Mouse (Mus musculus) erythroblast, adult 5-6 weeks (primary cell): Measurements from ENCODE around the gene Erich3. TPM values are rescaled to one million over a fixed set of nuclear protein-coding genes. Genes with fewer than 3 reads are reported as not detected.
"Not testable (repeated sequence)": the region's sequence is repeated elsewhere in the genome, so short reads cannot be mapped to it uniquely, and the experiment has no call there.

ENCODE experiments used
- ATAC-seq: replicated peaks from 2 replicates; pipeline ENCODE4 v1.8.0; 2016; ENCODE audit warnings: moderate number of reproducible peaks, mild to moderate bottlenecking, moderate TSS enrichment, inconsistent platforms; ENCODE audit not compliant: poor library complexity, low FRiP score, severe bottlenecking
- total RNA-seq, 2 experiments: library from RNA; stranded (forward) in 1 of 2; stranded (reverse) in 1 of 2; fragments of 150-400 nt in 1 of 2; fragments of 200-764, 138-1000 nt in 1 of 2; gene quantifications; 2 replicates each; pipeline versions ENCODE4 v1.2.3 to v1.2.4; 2015 to 2017; ENCODE audit warnings: low replicate concordance in 2 of 2

The Erich3 gene
- total RNA-seq (2015; ENCODE audit: low replicate concordance) = not detected in 2 replicates
- total RNA-seq (2017; ENCODE audit: low replicate concordance) = not detected in 2 replicates

DNA sequence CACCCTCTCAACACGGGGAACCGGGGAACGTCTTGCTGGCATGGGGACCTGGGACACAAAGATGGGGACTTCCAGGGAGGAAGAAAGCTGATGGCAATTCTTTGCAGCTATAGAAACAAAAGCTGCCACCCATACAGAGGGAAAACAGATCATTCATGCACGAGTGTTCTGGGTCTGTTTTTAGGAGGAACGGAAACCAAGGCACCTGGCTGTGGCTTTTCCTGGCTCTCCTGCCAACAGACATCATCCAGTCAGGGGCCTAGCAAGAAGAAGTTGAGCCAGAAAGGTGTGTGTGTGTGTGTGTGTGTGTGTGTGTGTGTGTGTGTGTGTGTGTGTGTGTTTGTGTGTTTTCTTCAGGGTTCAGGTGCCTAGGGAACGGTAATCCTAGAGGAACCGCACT lies at the start of gene Erich3:
Erich3 (plus strand) TSS at position 315 of the 400 bp plus-strand sequence.
- no peak for ATAC-seq

DNA sequence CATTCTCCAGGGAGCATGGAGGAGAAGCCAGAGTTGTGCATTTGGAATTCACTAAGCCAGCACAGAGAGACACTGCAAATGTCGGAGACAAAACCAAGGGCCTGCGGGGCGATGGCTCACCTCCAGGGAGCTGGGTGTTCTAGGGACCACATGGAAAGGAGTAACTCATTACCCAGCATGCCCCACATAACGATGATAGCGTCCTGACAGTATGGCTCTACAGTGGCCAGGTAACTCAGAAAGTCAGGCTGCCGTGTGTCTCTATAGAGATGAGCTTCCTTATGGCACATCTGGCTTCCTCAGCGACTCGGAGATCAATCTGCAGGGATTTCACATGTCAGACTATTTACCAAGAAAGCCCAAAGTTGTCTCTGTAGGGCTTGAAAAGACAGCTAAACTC lies 48.9 kb upstream of the Erich3 start:
- ATAC-seq = no peak

DNA sequence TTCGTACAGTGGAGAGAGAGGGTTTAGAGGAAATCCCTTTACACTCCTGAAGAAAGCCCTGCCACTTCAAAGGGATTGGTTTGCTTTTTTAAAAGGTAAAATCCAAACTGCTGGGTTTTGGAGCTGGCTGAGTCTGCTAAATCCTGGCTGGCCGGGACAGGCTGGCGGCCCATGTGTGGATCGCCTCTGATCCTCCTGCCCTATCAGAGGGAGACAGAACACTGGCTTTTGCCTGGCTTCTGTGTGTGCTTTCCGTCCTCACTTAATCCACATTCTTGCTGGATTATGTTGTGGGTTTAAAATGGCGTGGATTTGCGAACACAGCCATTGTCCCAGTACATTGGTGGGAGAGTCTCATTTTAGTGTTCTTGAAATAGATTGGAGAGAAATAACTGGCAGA lies 48.4 kb upstream of the Erich3 start:
- ATAC-seq = no peak

DNA sequence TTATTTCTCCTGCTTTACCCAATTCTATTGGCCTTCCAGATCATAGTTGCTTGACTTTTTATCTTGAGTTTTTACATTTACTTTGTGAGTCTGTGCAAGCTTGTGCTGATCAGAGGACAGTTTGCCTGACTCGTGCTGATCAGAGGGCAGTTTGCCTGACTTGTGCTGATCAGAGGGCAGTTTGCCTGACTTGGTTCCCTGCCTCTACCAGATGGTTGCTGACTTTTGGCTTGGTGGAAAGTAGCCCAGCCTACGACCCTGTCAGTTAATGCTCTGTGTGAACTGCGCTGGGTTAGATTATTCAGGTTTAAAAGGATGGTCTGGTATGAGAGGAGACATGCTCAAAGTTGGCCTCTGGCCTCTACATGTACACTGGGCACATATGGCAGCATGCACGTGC lies 47.6 kb upstream of the Erich3 start:
- ATAC-seq = no peak

DNA sequence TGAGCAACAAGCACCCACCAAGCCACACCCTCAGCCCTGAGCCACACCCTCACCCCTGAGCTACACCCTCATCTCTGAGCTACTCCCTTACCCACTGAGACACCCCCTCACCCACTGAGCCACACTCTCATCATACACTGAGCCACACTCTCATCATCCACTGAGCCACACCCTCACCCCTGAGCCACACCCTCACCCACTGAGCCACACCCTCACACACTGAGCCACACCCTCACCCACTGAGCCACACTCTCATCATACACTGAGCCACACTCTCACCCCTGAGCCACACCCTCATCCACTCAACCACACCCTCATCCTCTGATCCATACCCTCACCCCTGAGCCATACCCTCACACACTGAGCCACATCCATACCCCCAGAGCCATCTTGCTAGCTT lies 35.4 kb upstream of the Erich3 start:
- no peak for ATAC-seq

DNA sequence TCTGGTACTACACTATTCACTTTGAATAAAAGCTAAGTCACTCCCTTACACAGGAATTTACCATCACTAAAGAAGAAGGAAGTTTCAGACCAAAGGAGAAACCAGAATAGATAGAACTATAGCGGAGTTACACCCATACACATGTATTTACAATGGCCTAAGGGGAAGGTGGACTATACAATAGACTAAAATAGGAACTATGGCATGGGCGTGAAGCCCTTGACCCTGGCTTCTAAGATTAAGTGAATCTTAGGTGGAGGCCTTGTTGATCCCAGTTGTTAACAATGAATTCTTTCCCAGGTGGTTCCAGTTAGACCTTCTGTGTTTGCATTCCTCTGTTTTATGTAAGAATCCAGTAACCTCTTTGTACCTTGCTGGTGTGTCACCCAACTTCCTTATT lies 32.4 kb upstream of the Erich3 start:
- ATAC-seq = not testable (repeated sequence)

DNA sequence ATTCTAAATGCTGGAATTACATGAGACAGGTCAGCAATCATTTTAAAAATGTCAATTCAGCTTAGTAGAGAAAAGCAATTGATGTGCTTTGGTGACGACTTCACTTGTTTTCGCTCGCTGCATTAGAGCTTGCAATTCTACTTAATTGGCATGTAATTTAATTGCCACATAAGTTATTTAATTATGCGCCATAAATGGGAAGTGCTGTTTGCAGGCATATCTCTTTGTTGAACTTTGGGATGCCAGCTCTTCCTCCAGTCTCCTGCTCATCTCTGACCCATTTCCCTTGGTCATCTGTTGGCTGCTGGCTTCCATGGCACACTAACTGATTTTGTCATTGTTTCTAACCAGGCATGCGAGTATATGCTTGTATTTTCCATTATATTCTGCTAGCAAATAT lies 30.6 kb upstream of the Erich3 start:
- no peak for ATAC-seq

DNA sequence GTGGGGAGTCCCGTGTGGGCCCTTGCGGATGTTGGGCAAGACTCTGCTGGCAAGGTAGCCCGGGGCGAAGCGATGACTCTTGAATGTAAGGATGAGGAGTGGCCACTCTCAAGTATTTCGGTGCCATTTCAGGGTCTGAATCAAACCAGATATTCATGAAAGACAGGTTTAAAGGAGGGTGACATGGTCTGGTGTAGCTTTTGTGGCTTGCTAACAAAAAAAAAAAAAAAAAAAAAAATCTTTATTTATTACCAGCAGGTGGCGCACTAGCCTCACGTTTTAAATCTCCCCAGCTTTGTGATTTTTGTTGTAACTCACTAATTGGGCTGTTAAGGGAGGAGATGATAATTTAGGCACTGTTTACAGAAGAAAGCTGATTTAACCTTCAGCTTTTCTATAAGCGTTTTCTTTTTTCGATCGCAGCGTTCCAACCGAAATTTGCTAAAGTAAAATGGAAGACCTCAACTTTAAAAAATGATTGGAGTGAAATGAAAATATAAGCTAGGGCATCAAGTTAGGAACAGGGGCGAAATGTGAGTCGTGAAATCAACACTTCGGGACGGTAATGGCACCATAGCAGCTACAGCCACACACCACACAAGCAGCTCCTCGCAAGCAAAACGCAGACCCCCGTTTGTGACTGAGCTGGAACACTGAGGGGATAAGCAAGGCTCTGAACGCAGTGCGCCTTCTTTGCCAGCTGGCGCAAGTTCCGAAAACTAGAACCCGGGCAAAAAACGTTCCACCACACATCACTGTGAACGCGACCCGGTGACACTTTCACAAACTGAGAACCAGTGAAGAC lies 16.8 kb upstream of the Erich3 start:
- ATAC-seq = no peak

DNA sequence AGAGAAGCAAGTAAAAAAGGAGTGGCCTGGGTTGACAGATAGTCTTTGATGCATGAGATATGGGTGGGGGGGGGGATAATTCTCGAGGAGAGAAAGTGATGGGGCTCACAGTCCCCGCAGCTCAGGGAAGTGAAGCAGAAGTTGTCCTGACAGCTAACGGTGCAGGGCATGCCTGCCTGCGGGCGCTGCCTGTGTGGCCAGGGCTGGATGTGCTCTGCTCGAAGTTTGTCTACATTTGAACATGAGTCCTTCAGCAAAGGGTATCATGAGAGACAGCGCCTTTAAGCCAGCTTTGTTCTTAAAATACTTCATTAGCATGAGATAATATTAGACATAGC lies 16.2 kb upstream of the Erich3 start:
- no peak for ATAC-seq

DNA sequence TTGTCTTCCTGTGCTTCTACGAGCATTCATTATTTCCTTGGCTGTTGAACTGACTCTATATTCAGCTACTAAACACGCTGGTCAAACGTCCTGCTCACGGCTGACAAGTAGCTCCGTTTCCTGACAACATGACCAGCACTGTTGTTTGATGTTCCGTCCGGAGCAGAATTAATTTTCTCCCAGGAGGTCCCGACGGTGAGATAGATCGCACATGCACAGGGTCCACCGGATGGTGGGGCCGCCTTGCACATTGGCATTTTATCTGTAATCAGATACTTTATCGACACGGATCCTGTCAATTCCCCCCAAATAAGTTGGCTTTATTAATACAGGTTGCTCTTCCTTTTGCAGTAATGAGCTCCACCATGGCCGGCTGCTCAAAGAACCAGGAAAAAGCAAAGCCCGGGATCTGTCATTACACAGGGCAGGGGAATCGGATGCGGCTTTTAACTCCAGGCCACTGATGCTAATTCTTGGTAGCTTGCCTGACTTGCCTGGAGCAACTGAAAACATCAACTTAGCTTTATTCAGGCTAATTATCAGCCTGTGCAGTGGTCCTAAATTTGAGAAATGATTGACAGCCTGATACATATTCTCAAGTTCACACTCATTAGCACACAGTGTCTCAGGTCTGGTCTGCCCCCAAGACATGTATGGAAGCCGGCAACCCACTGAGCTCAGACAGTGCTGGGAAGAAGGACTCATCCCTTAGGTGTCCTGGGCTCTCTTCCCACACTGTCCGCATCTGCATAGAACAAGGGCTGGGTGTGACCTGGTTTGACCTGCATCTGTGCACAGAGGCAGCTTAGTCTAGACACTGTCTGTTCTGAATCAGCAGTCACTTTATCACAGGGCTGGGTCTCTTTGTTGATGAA lies 14.0 kb upstream of the Erich3 start:
- ATAC-seq = no peak

DNA sequence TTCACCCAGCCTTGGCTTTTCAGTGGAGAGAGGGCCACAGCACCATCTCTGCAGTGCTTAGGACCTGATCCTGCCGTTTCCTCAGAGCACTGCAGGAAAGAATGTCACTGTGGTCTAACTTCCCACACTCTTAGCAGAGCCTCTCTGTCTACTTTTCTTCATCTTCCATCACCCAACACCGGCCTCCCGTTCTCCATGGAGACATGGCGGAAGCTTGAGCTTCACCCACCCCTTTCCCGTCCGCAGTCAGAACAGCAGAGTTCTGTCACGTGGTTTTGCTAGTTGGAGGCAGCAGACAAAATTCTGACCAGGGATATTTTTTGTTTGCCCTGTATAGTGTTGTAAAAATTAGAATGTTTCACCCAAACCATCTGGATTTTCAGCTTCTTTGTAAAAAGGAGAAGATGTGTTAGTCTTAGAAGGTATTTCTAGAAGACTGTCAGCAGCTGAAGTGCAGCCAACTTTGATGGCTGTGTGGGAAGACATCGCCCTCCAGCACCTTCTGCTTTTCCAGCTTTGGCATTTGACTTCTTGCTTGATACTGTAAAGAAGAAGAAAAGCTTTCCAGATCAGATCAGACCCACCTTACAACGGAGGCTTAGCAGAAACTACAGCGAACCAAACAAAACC lies 12.4 kb upstream of the Erich3 start:
- ATAC-seq = no peak

DNA sequence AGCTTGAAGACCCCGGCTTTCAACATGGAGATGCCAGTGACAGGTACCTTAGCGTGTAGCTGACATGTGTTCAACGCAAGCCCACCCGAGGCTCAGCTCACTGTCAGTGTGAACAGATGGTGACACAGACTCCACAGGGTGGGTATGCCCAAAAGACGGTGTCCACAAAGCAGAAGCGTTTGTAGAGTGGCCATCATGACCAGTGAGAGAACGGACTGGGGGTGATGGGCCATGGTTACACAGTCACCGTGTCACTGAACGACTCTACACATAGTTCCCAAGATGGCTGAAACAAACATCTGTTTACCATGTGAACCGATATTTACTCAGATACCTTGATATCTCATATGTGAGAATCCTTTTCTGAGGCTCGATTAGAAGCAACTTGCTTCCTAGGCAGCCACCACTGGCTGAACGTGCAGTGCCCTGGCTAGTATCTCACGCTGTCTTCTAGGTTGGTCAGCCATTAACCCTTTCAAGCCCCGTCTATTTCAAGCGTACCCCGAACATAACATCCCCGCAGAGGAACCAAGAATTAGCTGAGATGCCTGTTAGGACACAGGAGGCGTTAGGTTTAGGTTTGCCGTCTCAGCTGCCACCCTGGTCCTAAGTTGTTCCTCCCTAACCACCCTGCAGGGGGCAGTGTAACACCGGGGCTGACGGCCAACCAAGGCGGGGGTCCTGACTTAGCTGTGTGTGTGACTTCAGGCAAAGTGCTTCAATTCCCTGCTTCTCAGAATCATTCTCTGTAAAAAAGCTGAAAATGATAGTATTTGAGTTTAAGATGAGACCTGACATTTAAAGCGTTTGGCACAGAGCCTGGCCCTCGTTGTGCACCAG lies 10.9 kb upstream of the Erich3 start:
- no peak for ATAC-seq

DNA sequence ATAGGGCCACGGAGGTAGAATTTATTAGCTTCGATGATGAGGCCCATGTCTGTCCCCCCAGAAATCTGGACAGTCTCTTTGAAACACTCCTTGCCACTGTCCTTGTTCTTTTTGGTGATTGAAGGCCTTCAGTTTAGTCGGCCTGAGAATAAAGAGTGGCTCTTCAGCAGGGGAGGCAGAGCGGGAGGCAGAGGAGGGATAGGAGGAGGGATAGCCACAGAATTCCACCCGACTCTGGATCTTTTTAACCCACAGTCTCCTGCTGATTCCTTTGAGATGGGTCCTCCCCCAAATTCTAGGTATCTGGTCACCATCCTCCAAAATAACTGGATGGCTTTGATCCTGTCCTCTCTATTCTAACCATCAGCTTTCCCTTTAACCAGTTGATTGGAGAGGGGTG lies 10.2 kb upstream of the Erich3 start:
- ATAC-seq = no peak

DNA sequence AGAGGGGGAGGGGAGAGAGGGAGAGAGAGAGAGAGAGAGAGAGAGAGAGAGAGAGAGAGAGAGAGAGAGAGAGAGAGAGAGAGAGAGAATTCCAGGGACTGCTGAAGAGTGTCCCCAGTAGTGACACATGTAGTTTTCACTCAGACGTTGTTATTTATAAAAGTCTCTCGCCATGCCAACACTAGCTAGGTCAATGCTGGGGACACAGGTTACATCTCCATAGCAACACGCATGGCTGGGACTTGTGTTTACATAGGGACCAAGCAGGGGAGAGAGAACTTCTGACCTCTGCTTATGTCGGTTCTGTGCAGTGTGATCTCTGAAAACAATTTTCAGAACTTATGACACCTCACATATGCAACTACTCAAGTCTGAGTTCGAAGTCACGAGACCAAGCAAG lies 9.4 kb upstream of the Erich3 start:
- ATAC-seq = no peak

DNA sequence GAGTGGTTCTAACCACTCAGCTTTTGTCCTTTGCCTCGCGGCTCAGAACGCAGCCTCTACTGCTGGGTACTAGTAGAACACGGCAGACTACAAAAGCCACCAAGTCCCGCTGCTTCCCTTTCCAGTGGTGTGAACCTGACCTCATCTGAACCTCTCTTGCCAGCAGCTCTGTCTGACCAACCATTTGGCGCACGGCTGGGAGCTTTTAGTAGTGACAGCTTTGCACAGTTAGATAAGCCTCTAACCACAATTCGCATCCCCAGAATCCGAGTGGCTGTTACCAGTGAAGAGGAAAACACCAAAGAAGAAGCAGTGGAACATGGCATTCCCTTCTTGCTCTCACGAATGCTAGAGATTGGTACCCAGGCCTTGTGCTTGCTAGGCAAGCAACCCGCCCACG lies 8.8 kb upstream of the Erich3 start:
- ATAC-seq = no peak

DNA sequence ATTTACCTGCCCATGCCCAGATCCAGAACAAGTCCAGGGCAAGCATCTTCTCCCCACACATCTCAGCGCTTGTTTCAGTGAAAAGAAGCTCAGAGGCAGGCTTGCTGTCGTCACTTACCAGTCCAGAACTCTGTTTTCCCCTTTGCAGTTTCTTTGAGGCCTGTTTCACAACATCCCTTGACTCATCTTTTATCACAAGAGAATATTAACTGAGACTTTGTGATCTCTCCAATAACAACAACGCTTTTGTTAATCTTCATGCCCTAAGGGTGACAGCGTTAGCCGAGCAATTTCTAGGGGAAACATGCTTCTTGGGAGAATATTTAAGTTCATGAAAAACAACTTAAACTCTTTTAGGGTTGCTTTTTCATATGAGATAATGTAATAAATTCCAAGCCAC lies 7.9 kb upstream of the Erich3 start:
- ATAC-seq = no peak

DNA sequence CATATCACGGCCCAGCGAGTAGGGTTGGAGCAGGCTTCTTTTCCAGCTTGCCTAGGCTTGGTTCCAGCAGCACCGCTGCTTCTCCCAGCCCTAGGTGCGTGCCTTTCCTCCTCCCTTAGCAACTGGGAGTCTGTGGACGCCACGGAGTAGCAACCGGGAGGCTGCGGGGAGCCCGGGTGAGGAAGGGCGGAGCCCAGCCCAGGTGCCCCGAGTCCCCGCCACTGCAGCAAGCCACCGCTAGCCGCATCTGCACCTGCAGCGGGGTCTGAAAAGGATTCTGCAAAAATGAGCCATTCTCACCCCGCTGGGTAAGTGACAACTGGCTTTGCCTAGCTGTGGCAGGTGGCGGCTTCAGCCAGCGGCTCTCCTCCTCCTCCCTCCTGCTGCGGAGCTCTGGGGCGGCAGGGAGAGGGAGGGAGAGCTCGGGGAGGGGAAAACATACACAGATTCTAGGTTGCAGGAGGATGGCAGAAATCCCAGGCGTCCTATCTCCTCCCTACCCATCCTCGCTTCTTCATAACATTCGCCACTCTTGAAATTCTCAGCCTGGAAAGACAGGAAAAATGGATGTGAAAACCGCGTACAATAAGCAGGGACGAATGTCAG lies 420 bp downstream of the Erich3 start:
- ATAC-seq = no peak

DNA sequence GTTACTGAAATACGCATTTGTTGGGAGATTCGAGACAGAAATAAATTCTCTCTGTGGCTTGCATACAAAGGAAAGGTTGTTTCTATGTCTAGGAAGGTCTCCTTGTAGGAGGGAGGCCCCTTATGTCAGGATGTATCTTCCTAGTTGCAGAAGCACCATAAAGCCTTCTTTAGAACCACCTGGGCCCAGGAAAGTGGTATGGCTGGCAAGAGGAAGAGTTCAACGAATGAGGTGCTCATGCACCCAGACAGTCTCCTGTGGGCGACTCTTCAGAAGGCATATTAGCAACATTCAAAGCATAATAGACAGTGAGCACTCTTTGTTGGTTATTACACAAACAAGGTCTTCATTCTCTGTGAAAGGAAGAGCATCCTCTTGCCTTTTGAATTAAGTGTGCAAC lies 977 bp downstream of the Erich3 start:
- ATAC-seq = no peak

DNA sequence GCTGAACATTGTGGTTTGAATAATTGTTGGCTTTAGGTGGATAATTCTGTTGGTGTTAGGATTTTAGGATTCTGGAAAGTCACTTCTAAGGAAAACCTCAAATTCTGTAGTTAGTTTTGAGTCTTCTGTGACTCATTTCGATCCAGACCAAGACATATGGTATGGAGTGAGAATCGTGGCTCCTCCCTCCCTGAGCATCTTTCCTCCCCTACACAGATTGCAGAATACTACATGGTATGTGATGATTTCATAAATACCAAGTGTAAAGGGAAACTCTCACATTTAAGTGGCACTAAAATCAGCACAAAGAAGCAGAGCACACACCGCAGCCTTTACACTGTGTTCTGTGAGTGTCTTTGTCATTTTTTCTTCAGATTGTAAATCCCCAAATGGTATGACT lies 4.8 kb downstream of the Erich3 start:
- no peak for ATAC-seq
